In the genomic region with DNA sequence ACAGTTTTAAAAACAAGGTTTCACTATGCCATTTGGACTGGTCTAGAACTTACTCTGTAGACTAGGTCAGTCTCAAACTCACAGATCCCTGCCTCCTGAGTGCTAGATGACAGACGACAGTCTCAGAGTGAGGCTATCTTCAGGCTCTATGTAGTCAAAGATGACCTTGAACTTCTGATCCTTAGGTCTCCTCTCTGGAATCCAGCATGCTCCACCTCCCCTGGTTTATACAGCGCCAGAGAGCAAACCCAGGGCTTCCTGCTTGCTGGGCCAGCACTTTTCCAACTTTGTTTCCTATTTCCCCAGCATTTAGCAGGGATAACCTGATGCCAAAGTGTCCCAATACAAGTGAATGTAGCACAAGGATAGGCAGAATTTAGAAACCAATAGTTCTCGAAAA, we compare ENCODE assay signal across 29 mouse cellular contexts. TPM values are rescaled to one million over a fixed set of nuclear protein-coding genes. Genes with fewer than 3 reads are reported as not detected.
A peak's percentile ranks its signal among the peaks of the same experiment; 100 is the strongest.
DNase-seq lines count a peak whose midpoint lies in the region; ATAC-seq and TF ChIP-seq lines count a peak whose summit lies in the region.
"Had no signal": no experiment of that assay in that cellular context is flagged by ENCODE, and none has a peak within 500 bp of the region (broad histone marks: within the 10 kb centered on the region; RNA-seq: fewer than 3 reads in every experiment).

No protein-coding gene starts in this region.

- intact Hi-C loops in heart, postnatal 14 days (cut with DNase I): no loop called here
- intact Hi-C loops in heart, postnatal 25 days (cut with DNase I): no loop called here

- no peak for DNase-seq in heart, postnatal 14 days
- no peak for DNase-seq in heart, postnatal 0 days (ENCODE audit: low spot score)
- no peak for DNase-seq in heart, postnatal 25 days (ENCODE audit: low spot score)
- peak; percentile 13 to 55 for DNase-seq in kidney, postnatal 25 days
- no peak for DNase-seq in kidney, postnatal 4 days
- no peak for DNase-seq in testis, postnatal 10 days (ENCODE audit: low spot score)
- DNase-seq: cerebellum, adult 8-10 months; cerebellum, postnatal 36 days; embryo, embryonic 11 days; layer of hippocampus, postnatal 36 days; right cerebral cortex, postnatal 25 days; spleen, adult 18-20 months; thymus, postnatal 14 days had no signal

- 69% methylated on average over 3 of the region's 3 CpGs for WGBS in heart, embryonic 11.5 days (ENCODE audit: insufficient replicate concordance)
- WGBS in heart, postnatal 0 days: 45% methylated on average over 3 of the region's 3 CpGs

- no peak for ATAC-seq in heart, embryonic 11.5 days (replicated peaks; ENCODE audit: insufficient number of reproducible peaks, low FRiP score, low TSS enrichment)
- ATAC-seq in heart, postnatal 0 days (ENCODE audit: insufficient read depth, low read depth): peak; percentile 34
- ATAC-seq: CD4-positive, CD25-positive, alpha-beta regulatory T cell, adult 4 months; hindbrain, postnatal 0 days; intestine, embryonic 16.5 days; midbrain, embryonic 16.5 days had no signal

- no peaks in the 10 kb centered on the region for H3K9me3 ChIP-seq in heart, embryonic 11.5 days (replicated peaks; ENCODE audit: control insufficient read depth, low read length)
- H3K9me3 ChIP-seq in heart, postnatal 0 days (replicated peaks; ENCODE audit: control insufficient read depth, low read length): no peaks in the 10 kb centered on the region
- H3K9me3 ChIP-seq: embryonic facial prominence, embryonic 13.5 days; forebrain, embryonic 12.5 days; midbrain, embryonic 10.5 days; neural tube, embryonic 13.5 days had no signal

- no peak for TF ChIP-seq EP300 in heart, postnatal 0 days (IDR thresholded peaks at IDR 0.05; ENCODE audit: low read depth)

- H3K36me3 ChIP-seq in heart, embryonic 11.5 days (ENCODE audit: control insufficient read depth, insufficient read depth, low read length): no peaks in the 10 kb centered on the region
- H3K36me3 ChIP-seq in heart, postnatal 0 days (replicated peaks; ENCODE audit: control insufficient read depth, insufficient read depth, low read length): no peaks in the 10 kb centered on the region
- H3K36me3 ChIP-seq in testis, adult 2 months (ENCODE audit: control insufficient read depth, insufficient read depth, low read length): no peaks in the 10 kb centered on the region
- H3K36me3 ChIP-seq: embryonic facial prominence, embryonic 13.5 days; forebrain, embryonic 12.5 days; midbrain, embryonic 10.5 days; neural tube, embryonic 13.5 days had no signal

- no peak overlapping the region for H3K4me3 ChIP-seq in heart, embryonic 11.5 days (ENCODE audit: low read depth, low read length)
- H3K4me3 ChIP-seq in heart, postnatal 0 days (ENCODE audit: low read depth, low read length): no peak overlapping the region
- H3K4me3 ChIP-seq in testis, adult 2 months (ENCODE audit: control insufficient read depth, low read depth, low read length): no peak overlapping the region
- H3K4me3 ChIP-seq: embryonic facial prominence, embryonic 13.5 days; erythroblast, embryonic 14.5 days; forebrain, embryonic 12.5 days; midbrain, embryonic 10.5 days; myocyte; neural tube, embryonic 13.5 days had no signal

- no peaks in the 10 kb centered on the region for H3K27me3 ChIP-seq in heart, embryonic 11.5 days (ENCODE audit: control insufficient read depth, insufficient read depth, low read length)
- H3K27me3 ChIP-seq in heart, postnatal 0 days (ENCODE audit: control insufficient read depth, insufficient read depth, low read length): no peaks in the 10 kb centered on the region
- no peaks in the 10 kb centered on the region for H3K27me3 ChIP-seq in testis, adult 2 months (ENCODE audit: control insufficient read depth, insufficient read depth, low read length)

- no peak for TF ChIP-seq POLR2A in testis, adult 2 months (IDR thresholded peaks at IDR 0.05; ENCODE audit: control insufficient read depth, low read depth, low read length)

- H3K9ac ChIP-seq in heart, embryonic 11.5 days (ENCODE audit: low read depth, low read length): no peak overlapping the region
- no peak overlapping the region for H3K9ac ChIP-seq in heart, postnatal 0 days (replicated peaks; ENCODE audit: low read depth, low read length)
- H3K9ac ChIP-seq: embryonic facial prominence, embryonic 13.5 days; forebrain, embryonic 12.5 days; neural tube, embryonic 13.5 days had no signal

- H3K4me1 ChIP-seq in heart, embryonic 11.5 days (ENCODE audit: control insufficient read depth, insufficient read depth, low read length): no peaks in the 10 kb centered on the region
- H3K4me1 ChIP-seq in heart, postnatal 0 days (ENCODE audit: control insufficient read depth, insufficient read depth): no peaks in the 10 kb centered on the region
- no peaks in the 10 kb centered on the region for H3K4me1 ChIP-seq in testis, adult 2 months (ENCODE audit: control insufficient read depth, insufficient read depth, low read length)
- H3K4me1 ChIP-seq: embryonic facial prominence, embryonic 13.5 days; forebrain, embryonic 12.5 days; midbrain, embryonic 10.5 days; neural tube, embryonic 13.5 days had no signal

- 0 out of 2 replicates have a peak overlapping the region, but pooled peaks have one; percentile 35 for H3K27ac ChIP-seq in heart, embryonic 11.5 days (ENCODE audit: low read depth, low read length)
- H3K27ac ChIP-seq in heart, postnatal 0 days (ENCODE audit: low read depth): peak overlapping the region; percentile 92
- peak overlapping the region; percentile 29 for H3K27ac ChIP-seq in testis, adult 2 months (ENCODE audit: control insufficient read depth, insufficient read depth, low read depth, low read length)
- H3K27ac ChIP-seq: embryonic facial prominence, embryonic 13.5 days; forebrain, embryonic 12.5 days; hindbrain, postnatal 0 days; midbrain, embryonic 10.5 days; neural tube, embryonic 13.5 days had no signal

- H3K4me2 ChIP-seq in heart, embryonic 11.5 days: no peak overlapping the region
- peak overlapping the region; percentile 54 for H3K4me2 ChIP-seq in heart, postnatal 0 days (ENCODE audit: low read depth, low read length)
- H3K4me2 ChIP-seq: embryonic facial prominence, embryonic 13.5 days; forebrain, embryonic 12.5 days; neural tube, embryonic 13.5 days had no signal

- no peak for TF ChIP-seq CTCF in heart, postnatal 0 days (IDR thresholded peaks at IDR 0.05; ENCODE audit: low read depth)
- no peak for TF ChIP-seq CTCF in testis, adult 2 months (IDR thresholded peaks at IDR 0.05; ENCODE audit: control insufficient read depth, insufficient read depth, insufficient replicate concordance, low read depth, low read length)

RNA-seq across cellular contexts. Expression of a gene that starts 3.9 kb away (rescaled TPM):
- 1.3 and 2.2 TPM in 2 replicates for polyA plus RNA-seq in heart, embryonic 11.5 days (2014; fragmentation: Nextera tagmentation; extraction: Ambion mirVana)
- total RNA-seq in heart, postnatal 14 days (2021): 100 to 1,000 TPM in 1 of 2 experiments, 10 to 100 TPM in 1; 49.4 to 111 TPM
- total RNA-seq in heart, postnatal 0 days (2014; rRNA removed; ENCODE audit: low replicate concordance): 137 and 155 TPM in 2 replicates
- 101 and 102 TPM in 2 replicates for polyA plus RNA-seq in heart, postnatal 0 days (2015; fragmentation: Nextera tagmentation; extraction: Ambion mirVana)
- 100 to 1,000 TPM in 1 of 2 experiments, 10 to 100 TPM in 1; 97.6 to 139 TPM for total RNA-seq in heart, postnatal 25 days (2021)
- polyA plus RNA-seq in testis, adult 2 months (2012; rRNA removed): 0.22 and 2.1 TPM in 2 replicates
- total RNA-seq: adrenal gland, postnatal 25 days; hindbrain, postnatal 0 days had no signal
- polyA plus RNA-seq: brain, embryonic 14.5 days; CD4-positive, CD25-positive, alpha-beta regulatory T cell, adult 4 months; embryonic facial prominence, embryonic 13.5 days; erythroblast, embryonic 14.5 days; forebrain, embryonic 12.5 days; hindbrain, embryonic 11.5 days; hindbrain, postnatal 0 days; liver, adult 2 months; midbrain, embryonic 10.5 days; midbrain, embryonic 16.5 days; neural tube, embryonic 13.5 days had no signal

RNA-seq across cellular contexts. Expression of a gene that starts 21.1 kb away (rescaled TPM):
- 10.0 and 11.2 TPM in 2 replicates for polyA plus RNA-seq in heart, embryonic 11.5 days (2014; fragmentation: Nextera tagmentation; extraction: Ambion mirVana)
- total RNA-seq in heart, postnatal 14 days (2021): 1 to 10 TPM; 3.2 to 3.4 TPM
- 2.2 and 6.4 TPM in 2 replicates for total RNA-seq in heart, postnatal 0 days (2014; rRNA removed; ENCODE audit: low replicate concordance)
- polyA plus RNA-seq in heart, postnatal 0 days (2015; fragmentation: Nextera tagmentation; extraction: Ambion mirVana): 2.7 TPM in 2 replicates
- total RNA-seq in heart, postnatal 25 days (2021): 1 to 10 TPM; 2.3 to 3.1 TPM
- polyA plus RNA-seq in testis, adult 2 months (2012; rRNA removed): 6.9 and 8.0 TPM in 2 replicates

Comparison
In these comparisons a context has a peak if more than half of its experiments do, and no peak if none do; other contexts are left out.
1. DNase-seq: peak in kidney, postnatal 25 days (2 of 2); none in heart, postnatal 14 days (0 of 2), heart, postnatal 0 days (single experiment), heart, postnatal 25 days (single experiment), kidney, postnatal 4 days (0 of 2) and testis, postnatal 10 days (single experiment).
2. H3K27ac ChIP-seq: peak in every context shown above with its lines; median percentile 92 in heart, postnatal 0 days; 35 in heart, embryonic 11.5 days; 29 in testis, adult 2 months.